ENCODE assay signal across 16 mouse cellular contexts in the genomic region with DNA sequence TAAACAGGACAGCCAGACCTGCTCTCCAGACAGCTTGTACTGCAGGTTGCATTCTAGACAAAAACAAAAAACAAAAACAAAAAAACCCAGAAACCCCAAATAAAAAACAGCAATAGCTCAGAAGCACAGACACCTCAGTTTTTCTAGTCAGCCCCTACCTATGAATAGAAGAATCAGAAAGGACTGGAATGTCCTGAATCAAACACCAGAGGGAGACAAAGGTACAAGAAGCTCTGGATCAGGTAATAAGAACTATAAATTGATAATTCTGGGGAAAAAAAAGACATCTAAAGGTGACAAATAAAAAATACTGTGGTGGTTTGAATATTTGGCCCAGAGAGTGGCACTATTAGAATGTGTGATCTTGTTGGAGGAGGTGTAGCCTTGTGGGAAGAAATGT. TPM values are rescaled to one million over a fixed set of nuclear protein-coding genes. Genes with fewer than 3 reads are reported as not detected.
DNase-seq lines count a peak whose midpoint lies in the region; ATAC-seq and TF ChIP-seq lines count a peak whose summit lies in the region.
"Had no signal": no experiment of that assay in that cellular context is flagged by ENCODE, and none has a peak within 500 bp of the region (broad histone marks: within the 10 kb centered on the region; RNA-seq: fewer than 3 reads in every experiment).

No protein-coding gene starts in this region.

- H3K27ac ChIP-seq in forebrain, postnatal 0 days (ENCODE audit: low read depth, low read length): no peak overlapping the region
- H3K27ac ChIP-seq in forebrain, embryonic 15.5 days (replicated peaks): no peak overlapping the region
- no peak overlapping the region for H3K27ac ChIP-seq in kidney, postnatal 0 days
- H3K27ac ChIP-seq in kidney, embryonic 14.5 days (ENCODE audit: low read depth, low read length): no peak overlapping the region
- H3K27ac ChIP-seq in midbrain, postnatal 0 days (ENCODE audit: low read depth, low read length): no peak overlapping the region
- H3K27ac ChIP-seq in midbrain, embryonic 11.5 days (ENCODE audit: low read depth, low read length): no peak overlapping the region
- no peak overlapping the region for H3K27ac ChIP-seq in intestine, embryonic 15.5 days
- H3K27ac ChIP-seq: hindbrain, embryonic 12.5 days; liver, embryonic 14.5 days had no signal

- no peaks in the 10 kb centered on the region for H3K27me3 ChIP-seq in forebrain, postnatal 0 days (ENCODE audit: insufficient read depth, low read length)
- H3K27me3 ChIP-seq in forebrain, embryonic 15.5 days: no peaks in the 10 kb centered on the region
- H3K27me3 ChIP-seq in kidney, postnatal 0 days (ENCODE audit: insufficient read depth, low read length): no peaks in the 10 kb centered on the region
- H3K27me3 ChIP-seq in kidney, embryonic 14.5 days (ENCODE audit: control insufficient read depth, insufficient read depth, low read length): no peaks in the 10 kb centered on the region
- no peaks in the 10 kb centered on the region for H3K27me3 ChIP-seq in midbrain, postnatal 0 days (ENCODE audit: insufficient read depth, low read length)
- H3K27me3 ChIP-seq in midbrain, embryonic 11.5 days (ENCODE audit: control insufficient read depth, insufficient read depth, low read length): no peaks in the 10 kb centered on the region
- no peaks in the 10 kb centered on the region for H3K27me3 ChIP-seq in intestine, embryonic 15.5 days (replicated peaks)
- H3K27me3 ChIP-seq: heart, embryonic 12.5 days; hindbrain, embryonic 12.5 days had no signal

- no peaks in the 10 kb centered on the region for H3K36me3 ChIP-seq in forebrain, postnatal 0 days (ENCODE audit: insufficient read depth)
- H3K36me3 ChIP-seq in forebrain, embryonic 15.5 days: no peaks in the 10 kb centered on the region
- H3K36me3 ChIP-seq in kidney, postnatal 0 days (ENCODE audit: insufficient read depth, low read length): no peaks in the 10 kb centered on the region
- no peaks in the 10 kb centered on the region for H3K36me3 ChIP-seq in kidney, embryonic 14.5 days (ENCODE audit: control insufficient read depth, insufficient read depth, low read length)
- no peaks in the 10 kb centered on the region for H3K36me3 ChIP-seq in midbrain, postnatal 0 days (ENCODE audit: insufficient read depth, low read length)
- H3K36me3 ChIP-seq in midbrain, embryonic 11.5 days (ENCODE audit: control insufficient read depth, insufficient read depth, low read length): no peaks in the 10 kb centered on the region
- H3K36me3 ChIP-seq in intestine, embryonic 15.5 days: peaks cover 3% of the 10 kb centered on the region; the same call in 1 of the 2 replicates
- H3K36me3 ChIP-seq: hindbrain, embryonic 12.5 days had no signal

- TF ChIP-seq CTCF in forebrain, postnatal 0 days (IDR thresholded peaks at IDR 0.05; ENCODE audit: low read depth): peak; percentile 55
- TF ChIP-seq CTCF in kidney, postnatal 0 days (IDR thresholded peaks at IDR 0.05; ENCODE audit: low read depth): peak; percentile 27; the same call in 1 of the 2 replicates
- TF ChIP-seq CTCF in midbrain, postnatal 0 days (IDR thresholded peaks at IDR 0.05): peak; percentile 65

- DNase-seq in forebrain, postnatal 0 days: peak; percentile 39
- DNase-seq in kidney, postnatal 0 days (ENCODE audit: low spot score): no peak
- DNase-seq in midbrain, postnatal 0 days (ENCODE audit: low spot score): peak; percentile 49
- no peak for DNase-seq in midbrain, embryonic 11.5 days (ENCODE audit: low spot score, missing footprints)
- no peak for DNase-seq in urinary bladder, postnatal 14 days (ENCODE audit: low spot score)
- DNase-seq: adrenal gland, adult 8-10 months; kidney, postnatal 10 days; right cerebral cortex, postnatal 25 days; thymus, postnatal 25 days had no signal

- no peak overlapping the region for H3K9ac ChIP-seq in forebrain, postnatal 0 days
- H3K9ac ChIP-seq in forebrain, embryonic 15.5 days (replicated peaks): no peak overlapping the region
- H3K9ac ChIP-seq in kidney, postnatal 0 days (ENCODE audit: low read depth, low read length): no peak overlapping the region
- H3K9ac ChIP-seq in kidney, embryonic 14.5 days (ENCODE audit: low read depth, low read length): no peak overlapping the region
- H3K9ac ChIP-seq in midbrain, postnatal 0 days (replicated peaks; ENCODE audit: low read length, poor library complexity, severe bottlenecking): no peak overlapping the region
- H3K9ac ChIP-seq in midbrain, embryonic 11.5 days (ENCODE audit: low read length): no peak overlapping the region
- H3K9ac ChIP-seq in intestine, embryonic 15.5 days: no peak overlapping the region
- H3K9ac ChIP-seq: heart, embryonic 12.5 days; hindbrain, embryonic 12.5 days; liver, embryonic 14.5 days had no signal

- H3K4me1 ChIP-seq in forebrain, postnatal 0 days (ENCODE audit: insufficient read depth): no peaks in the 10 kb centered on the region
- no peaks in the 10 kb centered on the region for H3K4me1 ChIP-seq in forebrain, embryonic 15.5 days
- no peaks in the 10 kb centered on the region for H3K4me1 ChIP-seq in kidney, postnatal 0 days (replicated peaks; ENCODE audit: insufficient read depth, low read length)
- H3K4me1 ChIP-seq in kidney, embryonic 14.5 days (ENCODE audit: control insufficient read depth, insufficient read depth, low read length): no peaks in the 10 kb centered on the region
- H3K4me1 ChIP-seq in midbrain, postnatal 0 days (ENCODE audit: insufficient read depth, low read length): no peaks in the 10 kb centered on the region
- no peaks in the 10 kb centered on the region for H3K4me1 ChIP-seq in midbrain, embryonic 11.5 days (ENCODE audit: control insufficient read depth, insufficient read depth, low read length)
- no peaks in the 10 kb centered on the region for H3K4me1 ChIP-seq in intestine, embryonic 15.5 days (replicated peaks)
- H3K4me1 ChIP-seq: heart, embryonic 12.5 days; hindbrain, embryonic 12.5 days had no signal

- H3K4me3 ChIP-seq in forebrain, postnatal 0 days (ENCODE audit: low read depth, low read length): no peak overlapping the region
- no peak overlapping the region for H3K4me3 ChIP-seq in forebrain, embryonic 15.5 days
- no peak overlapping the region for H3K4me3 ChIP-seq in kidney, postnatal 0 days (replicated peaks; ENCODE audit: low read depth, low read length)
- H3K4me3 ChIP-seq in kidney, embryonic 14.5 days (ENCODE audit: low read length): no peak overlapping the region
- H3K4me3 ChIP-seq in midbrain, postnatal 0 days (ENCODE audit: low read depth, low read length): no peak overlapping the region
- no peak overlapping the region for H3K4me3 ChIP-seq in midbrain, embryonic 11.5 days (ENCODE audit: low read depth, low read length)
- no peak overlapping the region for H3K4me3 ChIP-seq in intestine, embryonic 15.5 days (replicated peaks)
- H3K4me3 ChIP-seq: erythroblast, embryonic 14.5 days; heart, embryonic 12.5 days; hindbrain, embryonic 12.5 days had no signal

- H3K9me3 ChIP-seq in forebrain, postnatal 0 days (ENCODE audit: low read length): no peaks in the 10 kb centered on the region
- no peaks in the 10 kb centered on the region for H3K9me3 ChIP-seq in forebrain, embryonic 15.5 days
- H3K9me3 ChIP-seq in kidney, postnatal 0 days (replicated peaks; ENCODE audit: low read length): no peaks in the 10 kb centered on the region; the same call in 1 of the 2 replicates
- H3K9me3 ChIP-seq in kidney, embryonic 14.5 days (ENCODE audit: control insufficient read depth, low read length): 0 out of 2 replicates have a peak, but pooled peaks cover 5% of the 10 kb centered on the region
- no peaks in the 10 kb centered on the region for H3K9me3 ChIP-seq in midbrain, postnatal 0 days (ENCODE audit: low read length)
- H3K9me3 ChIP-seq in midbrain, embryonic 11.5 days (ENCODE audit: control insufficient read depth, low read length): no peaks in the 10 kb centered on the region
- peaks cover 5% of the 10 kb centered on the region; the same call in 1 of the 2 replicates for H3K9me3 ChIP-seq in intestine, embryonic 15.5 days

- H3K4me2 ChIP-seq in forebrain, postnatal 0 days (ENCODE audit: low read depth): no peak overlapping the region
- no peak overlapping the region for H3K4me2 ChIP-seq in forebrain, embryonic 15.5 days (replicated peaks)
- no peak overlapping the region for H3K4me2 ChIP-seq in kidney, postnatal 0 days (ENCODE audit: low read length)
- no peak overlapping the region for H3K4me2 ChIP-seq in kidney, embryonic 14.5 days (replicated peaks; ENCODE audit: low read depth, low read length)
- no peak overlapping the region for H3K4me2 ChIP-seq in midbrain, postnatal 0 days (ENCODE audit: low read depth, low read length, poor library complexity, severe bottlenecking)
- H3K4me2 ChIP-seq in midbrain, embryonic 11.5 days: no peak overlapping the region
- H3K4me2 ChIP-seq in intestine, embryonic 15.5 days (replicated peaks): no peak overlapping the region
- H3K4me2 ChIP-seq: heart, embryonic 12.5 days; hindbrain, embryonic 12.5 days had no signal

- ATAC-seq in forebrain, postnatal 0 days: no peak
- ATAC-seq in forebrain, embryonic 15.5 days (replicated peaks): no peak
- ATAC-seq in kidney, postnatal 0 days (replicated peaks; ENCODE audit: low FRiP score, low read depth): no peak
- no peak for ATAC-seq in kidney, embryonic 14.5 days (ENCODE audit: low FRiP score, low TSS enrichment)
- no peak for ATAC-seq in midbrain, postnatal 0 days (ENCODE audit: low FRiP score)
- no peak for ATAC-seq in midbrain, embryonic 11.5 days (ENCODE audit: low FRiP score)
- ATAC-seq in intestine, embryonic 15.5 days: no peak

RNA-seq across cellular contexts. Expression of a gene that starts 37.3 kb away (rescaled TPM):
- total RNA-seq in forebrain, postnatal 0 days (2014; rRNA removed): 13.7 and 15.7 TPM in 2 replicates
- 11.4 and 18.7 TPM in 2 replicates for polyA plus RNA-seq in forebrain, postnatal 0 days (2015; fragmentation: Nextera tagmentation; extraction: Ambion mirVana)
- polyA plus RNA-seq in forebrain, embryonic 15.5 days (2015; fragmentation: Nextera tagmentation; extraction: Ambion mirVana): 28.2 and 30.3 TPM in 2 replicates
- polyA plus RNA-seq in kidney, postnatal 0 days (2015; fragmentation: Nextera tagmentation; extraction: Ambion mirVana): 41.1 and 42.4 TPM in 2 replicates
- 36.0 and 38.6 TPM in 2 replicates for polyA plus RNA-seq in kidney, embryonic 14.5 days (2014; fragmentation: Nextera tagmentation; extraction: Ambion mirVana)
- 14.4 and 28.3 TPM in 2 replicates for total RNA-seq in midbrain, postnatal 0 days (2014; rRNA removed)
- 16.5 and 19.1 TPM in 2 replicates for polyA plus RNA-seq in midbrain, postnatal 0 days (2015; fragmentation: Nextera tagmentation; extraction: Ambion mirVana)
- polyA plus RNA-seq in midbrain, embryonic 11.5 days (2014; fragmentation: Nextera tagmentation; extraction: Ambion mirVana): 26.4 and 32.7 TPM in 2 replicates
- polyA plus RNA-seq in intestine, embryonic 15.5 days (2015; fragmentation: Nextera tagmentation; extraction: Ambion mirVana): 30.1 and 31.6 TPM in 2 replicates

Comparison
In these comparisons a context has a peak if more than half of its experiments do, and no peak if none do; other contexts are left out.
1. DNase-seq: peak in forebrain, postnatal 0 days (single experiment) and midbrain, postnatal 0 days (single experiment); none in kidney, postnatal 0 days (single experiment), midbrain, embryonic 11.5 days (single experiment) and urinary bladder, postnatal 14 days (single experiment).
2. Peak in every context shown above with its lines, with median percentiles within 50 percentile points of each other: CTCF ChIP-seq.